Mouse (Mus musculus): ENCODE results near the gene Ctnnb1. TPM values are rescaled to one million over a fixed set of nuclear protein-coding genes. Genes with fewer than 3 reads are reported as not detected.

The Ctnnb1 gene
- 234 and 237 TPM in 2 replicates for polyA plus RNA-seq (2012; ENCODE audit: insufficient read depth, insufficient read length, missing spikeins)

- TF ChIP-seq CTCF (IDR thresholded peaks at IDR 0.05; ENCODE audit: low read depth, low read length) (no peak), POLR2A (IDR thresholded peaks at IDR 0.05; ENCODE audit: borderline replicate concordance, low read depth, low read length) (no peak)
- H3K27ac ChIP-seq (ENCODE audit: insufficient read depth, low read depth, low read length): no peak within 1 kb of the TSS
- H3K4me3 ChIP-seq (ENCODE audit: insufficient read depth, low read length): no peak within 1 kb of the TSS
- H3K4me1 ChIP-seq (ENCODE audit: control insufficient read depth, insufficient read depth, low read length): peaks cover 16% of the 10 kb centered on the region
Observed at GRCm38 (mm10) chr9:120929081-120929480, at the start of gene Ctnnb1. Gene Ctnnb1 (plus strand): TSS chr9:120929216.

GRCm38 (mm10) chr9:120880286-120880685, 48.7 kb upstream of the Ctnnb1 start:
- no peak for TF ChIP-seq CTCF (IDR thresholded peaks at IDR 0.05; ENCODE audit: low read depth, low read length)
- TF ChIP-seq POLR2A (IDR thresholded peaks at IDR 0.05; ENCODE audit: borderline replicate concordance, low read depth, low read length): no peak
- H3K27ac ChIP-seq (ENCODE audit: insufficient read depth, low read depth, low read length): no peak overlapping the region
- peaks cover 5% of the 10 kb centered on the region for H3K4me1 ChIP-seq (ENCODE audit: control insufficient read depth, insufficient read depth, low read length)
- no peak overlapping the region for H3K4me3 ChIP-seq (ENCODE audit: insufficient read depth, low read length)

- H3K4me3 ChIP-seq (ENCODE audit: insufficient read depth, low read length): no peak overlapping the region
- H3K4me1 ChIP-seq (ENCODE audit: control insufficient read depth, insufficient read depth, low read length): peaks cover 7% of the 10 kb centered on the region
- H3K27ac ChIP-seq (ENCODE audit: insufficient read depth, low read depth, low read length): no peak overlapping the region
- TF ChIP-seq CTCF (IDR thresholded peaks at IDR 0.05; ENCODE audit: low read depth, low read length) (no peak), POLR2A (IDR thresholded peaks at IDR 0.05; ENCODE audit: borderline replicate concordance, low read depth, low read length) (no peak)
Observed at GRCm38 (mm10) chr9:120881121-120881520, 47.9 kb upstream of the Ctnnb1 start.

- Histone ChIP-seq H3K4me3 (ENCODE audit: insufficient read depth, low read length) (no peak overlapping the region), H3K27ac (ENCODE audit: insufficient read depth, low read depth, low read length) (no peak overlapping the region), H3K4me1 (ENCODE audit: control insufficient read depth, insufficient read depth, low read length) (peaks cover 7% of the 10 kb centered on the region)
- no peak for TF ChIP-seq CTCF (IDR thresholded peaks at IDR 0.05; ENCODE audit: low read depth, low read length)
- TF ChIP-seq POLR2A (IDR thresholded peaks at IDR 0.05; ENCODE audit: borderline replicate concordance, low read depth, low read length): no peak
Observed at GRCm38 (mm10) chr9:120881839-120882238, 47.2 kb upstream of the Ctnnb1 start.

- TF ChIP-seq CTCF (IDR thresholded peaks at IDR 0.05; ENCODE audit: low read depth, low read length) (no peak), POLR2A (IDR thresholded peaks at IDR 0.05; ENCODE audit: borderline replicate concordance, low read depth, low read length) (no peak)
Observed at GRCm38 (mm10) chr9:120884726-120885125, 44.3 kb upstream of the Ctnnb1 start.

GRCm38 (mm10) chr9:120887631-120888030, 41.4 kb upstream of the Ctnnb1 start:
- TF ChIP-seq CTCF (IDR thresholded peaks at IDR 0.05; ENCODE audit: low read depth, low read length) (no peak), POLR2A (IDR thresholded peaks at IDR 0.05; ENCODE audit: borderline replicate concordance, low read depth, low read length) (no peak)
- H3K4me1 ChIP-seq (ENCODE audit: control insufficient read depth, insufficient read depth, low read length): peaks cover 7% of the 10 kb centered on the region
- H3K4me3 ChIP-seq (ENCODE audit: insufficient read depth, low read length): no peak overlapping the region
- no peak overlapping the region for H3K27ac ChIP-seq (ENCODE audit: insufficient read depth, low read depth, low read length)

More at GRCm38 (mm10) chr9:120884726-120885125, 44.3 kb upstream of the Ctnnb1 start:
- H3K4me3 ChIP-seq (ENCODE audit: insufficient read depth, low read length): no peak overlapping the region
- no peak overlapping the region for H3K27ac ChIP-seq (ENCODE audit: insufficient read depth, low read depth, low read length)
- peaks cover 7% of the 10 kb centered on the region for H3K4me1 ChIP-seq (ENCODE audit: control insufficient read depth, insufficient read depth, low read length)

GRCm38 (mm10) chr9:120893435-120893834, 35.6 kb upstream of the Ctnnb1 start:
- no peak overlapping the region for H3K27ac ChIP-seq (ENCODE audit: insufficient read depth, low read depth, low read length)
- TF ChIP-seq CTCF (IDR thresholded peaks at IDR 0.05; ENCODE audit: low read depth, low read length) (no peak), POLR2A (IDR thresholded peaks at IDR 0.05; ENCODE audit: borderline replicate concordance, low read depth, low read length) (no peak)

GRCm38 (mm10) chr9:120893971-120894370, 35.0 kb upstream of the Ctnnb1 start:
- TF ChIP-seq POLR2A (IDR thresholded peaks at IDR 0.05; ENCODE audit: borderline replicate concordance, low read depth, low read length): no peak
- TF ChIP-seq CTCF (IDR thresholded peaks at IDR 0.05; ENCODE audit: low read depth, low read length): no peak
- H3K27ac ChIP-seq (ENCODE audit: insufficient read depth, low read depth, low read length): no peak overlapping the region
- peaks cover 7% of the 10 kb centered on the region; the same call in 1 of the 2 replicates for H3K4me1 ChIP-seq (ENCODE audit: control insufficient read depth, insufficient read depth, low read length)
- H3K4me3 ChIP-seq (ENCODE audit: insufficient read depth, low read length): peak overlapping the region; percentile 27

More at GRCm38 (mm10) chr9:120893435-120893834, 35.6 kb upstream of the Ctnnb1 start:
- peaks cover 7% of the 10 kb centered on the region; the same call in 1 of the 2 replicates for H3K4me1 ChIP-seq (ENCODE audit: control insufficient read depth, insufficient read depth, low read length)
- peak overlapping the region; percentile 27; the same call in 1 of the 2 replicates for H3K4me3 ChIP-seq (ENCODE audit: insufficient read depth, low read length)

GRCm38 (mm10) chr9:120894376-120894775, 34.6 kb upstream of the Ctnnb1 start:
- TF ChIP-seq POLR2A (IDR thresholded peaks at IDR 0.05; ENCODE audit: borderline replicate concordance, low read depth, low read length): no peak
- TF ChIP-seq CTCF (IDR thresholded peaks at IDR 0.05; ENCODE audit: low read depth, low read length): no peak

GRCm38 (mm10) chr9:120896502-120896901, 32.5 kb upstream of the Ctnnb1 start:
- Histone ChIP-seq H3K4me3 (ENCODE audit: insufficient read depth, low read length) (no peak overlapping the region), H3K4me1 (ENCODE audit: control insufficient read depth, insufficient read depth, low read length) (peaks cover 7% of the 10 kb centered on the region; the same call in 1 of the 2 replicates), H3K27ac (ENCODE audit: insufficient read depth, low read depth, low read length) (no peak overlapping the region)
- no peak for TF ChIP-seq CTCF (IDR thresholded peaks at IDR 0.05; ENCODE audit: low read depth, low read length)
- no peak for TF ChIP-seq POLR2A (IDR thresholded peaks at IDR 0.05; ENCODE audit: borderline replicate concordance, low read depth, low read length)

More at GRCm38 (mm10) chr9:120894376-120894775, 34.6 kb upstream of the Ctnnb1 start:
- peaks cover 7% of the 10 kb centered on the region; the same call in 1 of the 2 replicates for H3K4me1 ChIP-seq (ENCODE audit: control insufficient read depth, insufficient read depth, low read length)
- H3K4me3 ChIP-seq (ENCODE audit: insufficient read depth, low read length): no peak overlapping the region
- no peak overlapping the region for H3K27ac ChIP-seq (ENCODE audit: insufficient read depth, low read depth, low read length)

Measured in bone marrow macrophage, adult 2 months (primary cell).